Mouse (Mus musculus) gastrocnemius, postnatal 10 days (tissue): Measurements from ENCODE around the gene Gm20388. TPM values are rescaled to one million over a fixed set of nuclear protein-coding genes. Genes with fewer than 3 reads are reported as not detected.
A peak's percentile ranks its signal among the peaks of the same experiment; 100 is the strongest.

Experiments used
- DNase-seq: peaks from one replicate; pipeline ENCODE4 v3.0.0; 2021; ENCODE audit warnings: mixed read lengths
- total RNA-seq, 2 experiments: library from RNA; stranded (reverse); gene quantifications; 2 replicates each; pipeline ENCODE4 v1.2.3; 2021

The Gm20388 gene
- total RNA-seq, 2 experiments from 2014 or later: 2.9 to 6.0 TPM

- DNase-seq: no peak
These were observed 258.5 kb downstream of the Gm20388 start for GRCm38 (mm10) chr8:120169119-120169518.

DNA sequence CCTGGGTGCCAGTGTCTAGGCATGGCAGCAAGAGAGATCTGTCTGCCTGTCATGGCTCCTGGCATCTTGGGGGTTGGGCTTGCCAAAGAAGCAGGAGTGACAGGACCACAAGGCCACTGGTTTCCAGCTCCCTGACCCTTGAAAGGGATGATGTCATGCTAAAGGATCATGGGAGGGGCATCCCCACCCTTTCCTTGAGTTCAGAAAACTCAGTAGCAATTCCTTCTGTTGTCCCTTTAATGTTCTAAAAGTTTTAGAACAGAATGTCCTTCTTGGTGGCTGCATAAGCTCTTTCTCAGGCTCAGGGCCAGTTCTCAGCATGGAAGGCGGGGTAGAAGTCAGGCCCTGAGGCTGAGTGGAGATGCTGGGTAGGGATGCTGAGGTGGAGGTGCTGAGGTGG is 262.6 kb downstream of the Gm20388 start:
- DNase-seq: no peak

DNA sequence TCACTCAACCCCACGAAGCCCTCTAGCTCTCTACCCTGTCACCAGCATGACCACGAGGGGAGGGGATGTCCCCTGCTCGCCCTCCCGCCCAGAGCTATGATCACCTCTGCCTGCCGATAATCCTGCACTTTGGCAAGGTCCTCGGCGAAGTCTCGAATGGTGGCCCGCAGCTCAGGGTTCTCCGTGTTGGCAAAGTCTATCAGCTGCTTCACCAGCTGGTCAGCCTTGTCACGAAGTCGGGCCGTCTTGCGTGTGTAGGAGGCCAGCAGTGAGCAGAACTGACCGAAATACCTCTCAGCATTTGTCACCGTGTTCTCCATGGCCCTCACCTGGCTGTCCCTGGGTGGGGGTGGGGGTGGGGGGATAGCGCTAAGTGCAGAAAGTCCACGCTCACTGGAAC is 264.0 kb downstream of the Gm20388 start:
- no peak for DNase-seq

DNA sequence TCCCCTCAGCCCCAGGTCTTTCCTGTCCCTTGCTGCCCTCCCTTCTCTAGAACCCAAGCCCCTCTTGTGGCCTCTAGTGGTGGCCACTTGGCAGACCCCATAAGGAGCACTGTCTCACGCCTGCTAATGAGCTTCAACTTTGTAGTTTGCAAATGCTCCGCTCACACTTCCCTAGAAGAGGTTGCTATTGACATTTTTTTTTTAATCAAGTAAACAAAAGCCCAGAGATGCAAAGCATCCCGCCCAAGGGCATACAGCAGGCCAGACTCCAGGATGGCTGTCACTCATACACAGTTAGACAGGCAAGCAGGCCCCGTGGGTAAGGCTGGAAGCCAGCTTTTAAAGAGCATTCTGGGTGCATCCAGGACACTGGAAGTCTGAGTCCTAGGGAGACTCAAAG is 266.0 kb downstream of the Gm20388 start:
- DNase-seq: no peak

DNA sequence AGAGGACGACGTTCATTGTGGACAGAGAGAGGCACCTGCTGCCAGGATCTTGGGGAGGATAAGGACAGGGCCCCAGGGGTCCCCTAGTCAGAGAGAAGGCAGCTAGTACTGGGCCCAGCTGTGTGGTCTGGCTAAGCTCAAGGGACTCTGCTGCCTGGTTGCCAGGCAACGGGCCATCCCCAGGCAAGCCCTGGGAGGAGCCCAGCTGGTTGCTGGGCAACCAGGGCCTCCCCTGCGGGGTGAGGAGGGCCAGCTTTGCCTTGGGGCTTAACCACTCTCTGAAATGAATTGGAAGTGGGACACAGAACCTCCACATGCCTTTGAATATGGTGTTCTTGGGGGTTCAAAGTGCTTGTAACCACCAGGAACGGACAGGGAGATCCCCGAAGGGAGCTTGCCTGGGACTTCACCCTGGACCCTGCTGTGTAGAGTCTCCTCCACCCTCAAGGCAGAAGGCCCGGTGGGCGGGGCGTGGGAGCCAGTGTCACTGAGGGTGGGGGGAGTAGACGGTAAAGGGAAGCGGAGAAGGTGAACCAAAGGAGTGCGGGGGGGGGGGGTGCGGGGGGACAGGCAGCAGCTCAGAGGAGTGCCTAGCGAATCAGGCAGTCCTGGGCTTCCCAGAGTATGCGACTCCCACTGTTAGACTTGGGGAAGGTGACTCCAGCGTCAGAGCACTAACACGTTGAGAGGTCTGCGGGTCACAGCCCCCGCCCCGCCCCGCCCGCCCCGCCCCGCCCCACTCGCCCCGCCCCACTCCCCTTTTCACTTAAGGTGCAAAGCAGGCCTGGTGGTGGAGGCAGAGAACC is 266.9 kb downstream of the Gm20388 start, which contains the start of gene Fam92b:
Gene Fam92b, minus strand, starts transcription at position 149 of the 806 bp plus-strand sequence.
- peak; percentile 64 for DNase-seq

DNA sequence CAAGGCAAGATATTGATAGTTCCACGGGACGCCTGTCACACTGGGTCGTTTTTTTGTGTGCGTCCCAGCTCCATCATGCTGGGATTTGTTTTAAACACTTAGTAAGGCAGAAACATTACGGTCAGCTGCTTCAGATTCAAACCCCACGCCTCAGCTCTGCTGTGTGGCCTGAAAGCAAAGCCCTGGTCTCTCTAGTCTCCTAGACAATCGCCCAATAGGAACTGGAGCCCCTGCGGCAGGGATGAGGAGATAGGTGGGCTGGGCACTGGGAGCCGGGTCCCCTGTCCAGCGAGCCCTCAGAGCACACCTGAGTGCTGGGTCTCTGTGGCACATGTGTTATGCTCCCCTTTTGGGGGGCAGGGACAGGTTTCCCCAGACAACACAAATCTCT is 267.5 kb downstream of the Gm20388 start:
- no peak for DNase-seq

DNA sequence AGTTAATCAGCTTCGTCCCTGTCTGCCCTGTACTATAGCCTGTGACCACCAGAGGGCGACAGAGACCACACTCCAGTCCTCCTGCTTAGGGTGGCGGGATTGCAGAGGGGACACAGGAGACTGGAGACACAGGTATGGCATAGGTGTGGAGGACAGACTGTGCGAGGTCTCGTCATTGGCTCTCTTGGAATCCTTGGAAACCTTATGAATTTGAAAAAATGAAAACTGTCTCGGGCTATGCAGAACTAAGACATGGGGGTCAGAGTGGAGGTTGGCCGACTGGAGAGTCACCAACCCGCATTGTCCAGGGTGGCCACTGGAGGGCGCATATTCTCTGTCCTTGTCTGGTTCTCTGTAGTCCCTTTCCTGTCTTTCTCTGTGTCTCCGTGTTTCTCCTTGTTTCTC is 268.4 kb downstream of the Gm20388 start:
- peak; percentile 95 for DNase-seq

GRCm38 (mm10) chr8:120180445-120180970 is 269.9 kb downstream of the Gm20388 start:
- DNase-seq: no peak

DNA sequence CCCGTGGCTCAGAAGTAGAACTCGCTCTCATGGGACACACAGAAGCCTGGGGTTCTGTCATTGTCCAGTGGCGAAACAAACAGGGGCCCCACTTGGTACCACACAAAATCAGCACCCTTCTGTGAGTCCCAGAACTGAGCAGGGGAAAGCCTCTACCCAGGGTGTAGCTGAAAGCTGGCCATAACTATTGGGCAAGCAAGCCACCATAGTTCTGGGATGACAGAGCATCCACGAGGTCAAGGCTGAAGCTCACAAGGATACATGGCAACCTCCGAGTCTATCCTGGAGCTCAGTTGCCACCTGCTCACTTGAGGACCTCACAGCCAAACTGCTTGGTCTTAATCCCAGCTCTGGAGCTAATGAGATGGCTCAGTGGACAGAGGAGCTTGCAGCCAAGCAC is 270.6 kb downstream of the Gm20388 start:
- no peak for DNase-seq

GRCm38 (mm10) chr8:120181861-120182414 is 271.3 kb downstream of the Gm20388 start:
- no peak for DNase-seq

GRCm38 (mm10) chr8:120184366-120184765 is 273.7 kb downstream of the Gm20388 start:
- DNase-seq: peak; percentile 44

DNA sequence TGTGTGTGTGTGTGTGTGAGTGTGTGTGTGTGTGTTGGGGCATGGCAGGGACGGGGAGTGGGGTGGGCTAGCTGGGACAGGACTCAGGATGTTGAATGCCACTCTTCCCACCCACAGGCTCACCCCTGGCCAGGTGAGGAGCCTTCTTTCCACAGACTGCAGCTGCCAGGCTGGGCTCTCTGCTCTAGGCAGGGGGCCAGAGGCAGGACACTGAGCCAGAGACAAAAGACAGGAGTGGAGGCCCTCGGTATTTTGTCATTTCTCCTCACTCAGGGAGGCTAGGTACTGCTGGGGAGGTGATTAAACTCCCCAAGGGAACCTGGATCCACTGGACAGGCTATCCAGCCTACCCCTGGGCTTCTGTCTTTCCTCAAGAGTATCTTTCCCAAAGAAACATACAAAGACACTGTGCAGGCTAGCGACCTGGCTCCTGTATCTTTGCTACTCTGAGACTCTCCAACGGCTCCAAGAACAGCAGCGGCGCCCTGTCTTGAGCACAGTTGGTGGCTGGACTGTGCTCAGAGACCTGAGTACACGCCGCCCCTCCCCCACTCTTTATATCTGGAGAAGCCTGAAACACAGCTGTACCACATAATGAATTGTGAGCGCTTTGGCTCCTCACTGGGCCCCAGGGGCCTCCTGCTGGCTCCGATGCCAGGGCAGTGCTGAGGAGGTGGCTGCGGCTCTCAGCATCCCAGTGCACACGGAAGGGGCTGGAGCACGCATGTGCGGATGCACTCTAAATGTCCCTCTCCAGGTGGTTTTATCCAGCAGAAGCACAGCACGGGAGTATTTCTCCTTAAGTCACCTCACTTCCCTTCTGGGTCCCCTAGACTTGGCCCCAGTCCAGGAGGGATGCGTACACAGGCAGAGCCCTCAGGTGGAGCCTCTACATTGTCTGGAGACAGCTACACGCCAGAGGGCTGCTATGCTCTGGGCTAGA is 274.5 kb downstream of the Gm20388 start:
- peak; percentile 61 for DNase-seq

DNA sequence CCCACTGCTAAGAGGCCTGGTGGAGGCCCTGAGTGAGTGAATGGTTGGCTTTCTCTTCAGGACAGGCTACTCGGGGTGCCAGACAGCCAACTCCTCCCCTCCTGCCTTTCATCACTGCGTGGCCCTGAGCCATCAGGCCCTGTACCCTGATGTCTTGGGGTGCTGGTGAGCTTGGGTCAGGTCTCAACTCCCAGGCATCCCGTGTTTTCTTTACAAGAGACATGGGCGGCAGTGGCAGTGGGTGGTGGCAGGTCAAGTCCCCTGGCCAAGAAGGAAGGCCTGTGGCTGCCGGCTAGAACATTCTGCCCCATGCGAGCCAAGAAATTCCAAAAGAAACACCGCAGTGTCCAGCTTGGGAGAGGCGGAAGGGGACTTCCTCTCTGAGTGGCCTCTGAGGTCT is 275.8 kb downstream of the Gm20388 start:
- peak; percentile 35 for DNase-seq

GRCm38 (mm10) chr8:120188510-120188909 is 277.9 kb downstream of the Gm20388 start:
- peak; percentile 51 for DNase-seq

GRCm38 (mm10) chr8:120189440-120189839 is 278.8 kb downstream of the Gm20388 start:
- no peak for DNase-seq

GRCm38 (mm10) chr8:120190107-120190809 is 279.6 kb downstream of the Gm20388 start:
- DNase-seq: no peak

DNA sequence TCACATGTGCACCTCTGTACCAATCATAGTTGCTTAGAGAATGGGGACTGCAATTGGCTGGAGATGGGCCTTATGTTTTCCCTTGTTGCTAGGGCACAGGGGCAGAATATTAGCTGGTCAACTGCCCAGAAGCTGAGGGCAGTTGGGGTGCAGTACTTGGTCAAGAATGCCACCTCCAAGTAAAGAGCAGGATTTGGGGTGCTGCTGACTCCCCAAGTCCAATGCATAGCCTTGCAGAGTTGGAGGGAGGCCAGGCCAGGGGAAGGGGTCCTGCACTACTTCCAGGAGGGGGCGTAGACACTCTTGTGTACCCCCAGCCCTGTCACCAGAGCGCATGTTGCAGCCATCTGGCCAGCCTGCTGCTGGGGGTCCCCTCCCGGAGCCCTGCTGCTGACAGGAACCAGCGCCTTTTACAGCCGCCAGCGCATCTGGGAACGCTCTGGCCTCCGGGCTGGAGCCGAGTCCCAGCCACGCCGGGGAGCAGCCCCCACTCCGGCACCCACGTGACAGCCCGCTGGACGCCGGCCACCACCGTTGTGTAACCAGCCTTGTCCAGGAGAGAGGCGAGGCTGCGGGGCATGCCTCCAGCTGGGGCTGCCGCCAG is 280.3 kb downstream of the Gm20388 start:
- peak; percentile 99 for DNase-seq

DNA sequence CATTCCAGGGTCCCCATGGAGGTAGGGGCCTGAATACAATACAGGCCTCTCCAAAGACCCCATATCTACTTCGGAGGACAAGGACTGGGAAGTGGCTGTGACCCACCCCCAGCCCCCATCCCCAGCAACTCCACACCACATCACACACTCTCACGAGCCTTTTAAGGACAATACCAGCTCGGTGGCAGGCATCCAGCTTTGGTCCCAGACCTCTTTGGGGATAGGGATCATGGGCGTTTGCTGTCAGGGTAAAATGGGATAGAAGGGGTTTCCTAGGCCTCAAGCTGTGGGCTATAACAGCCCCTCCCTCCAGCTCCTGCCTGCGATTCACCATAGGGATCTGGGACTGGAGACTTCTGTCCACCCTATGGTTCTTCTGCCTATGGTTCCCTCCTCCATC is 281.0 kb downstream of the Gm20388 start:
- no peak for DNase-seq

GRCm38 (mm10) chr8:120192118-120192517 is 281.5 kb downstream of the Gm20388 start:
- DNase-seq: no peak

DNA sequence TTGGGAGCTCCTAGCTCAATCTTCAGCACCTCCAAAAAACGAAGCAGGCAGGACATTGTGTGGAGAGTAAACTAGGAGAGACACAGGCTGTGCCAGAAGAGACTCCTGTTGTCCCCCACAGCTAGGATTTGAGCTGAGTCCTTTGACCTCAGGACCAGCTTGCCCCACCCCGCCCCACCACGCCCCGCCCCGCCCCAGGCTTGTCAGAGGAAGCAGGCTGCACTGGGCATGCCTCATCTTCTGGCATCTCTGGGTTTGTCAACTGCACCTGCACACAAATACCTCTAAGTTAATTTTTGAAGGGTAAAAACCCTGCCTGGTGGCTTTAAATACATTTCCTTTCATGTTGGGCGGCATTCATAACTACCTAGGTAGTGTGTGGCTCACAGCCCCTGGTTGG is 290.7 kb downstream of the Gm20388 start:
- no peak for DNase-seq

DNA sequence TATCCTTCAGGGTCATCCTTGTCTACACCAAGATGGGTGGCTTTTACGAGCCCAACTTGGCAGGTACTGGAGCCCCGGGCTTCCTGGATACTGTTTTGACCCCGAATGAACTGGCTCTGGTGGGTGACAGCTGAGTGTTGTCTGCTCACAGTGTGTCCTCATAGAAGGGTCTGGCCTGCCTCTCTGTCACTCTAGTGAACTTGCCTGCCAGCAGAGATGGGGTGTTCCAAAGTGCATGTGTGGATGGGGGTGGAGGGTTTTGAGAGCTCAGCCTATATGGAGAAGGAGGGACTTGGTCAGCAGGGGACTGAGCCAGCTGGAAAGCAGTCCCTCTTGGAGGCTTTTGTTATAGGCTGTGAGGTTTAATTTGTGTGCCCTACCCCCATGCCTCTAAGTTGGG is 291.9 kb downstream of the Gm20388 start:
- DNase-seq: no peak
